Mouse (Mus musculus): Measurements from ENCODE around the gene Prl2b1.

Gene Prl2b1

DNA sequence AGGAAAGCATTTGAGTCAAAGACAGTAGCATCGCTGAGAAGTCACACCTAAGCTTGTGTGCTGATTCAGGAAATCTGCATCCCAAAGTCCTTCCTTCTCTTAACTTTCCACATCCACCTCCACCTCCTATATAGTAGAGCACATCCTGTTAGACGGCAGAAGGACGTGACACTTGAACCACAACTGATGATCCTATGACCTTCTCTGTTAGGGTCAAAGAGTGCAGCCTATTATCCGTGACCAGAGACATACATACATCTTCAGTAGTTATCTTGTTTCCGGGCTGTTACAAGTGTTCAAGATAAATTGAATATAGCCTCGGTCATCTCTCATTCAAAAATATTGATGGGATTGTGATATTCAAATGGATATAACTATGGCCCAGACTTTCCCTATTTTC lies at the start of gene Prl2b1:
Gene Prl2b1, minus strand, starts transcription at position 101 of the 400 bp plus-strand sequence.
- no peak for DNase-seq (ENCODE audit: low spot score)

DNA sequence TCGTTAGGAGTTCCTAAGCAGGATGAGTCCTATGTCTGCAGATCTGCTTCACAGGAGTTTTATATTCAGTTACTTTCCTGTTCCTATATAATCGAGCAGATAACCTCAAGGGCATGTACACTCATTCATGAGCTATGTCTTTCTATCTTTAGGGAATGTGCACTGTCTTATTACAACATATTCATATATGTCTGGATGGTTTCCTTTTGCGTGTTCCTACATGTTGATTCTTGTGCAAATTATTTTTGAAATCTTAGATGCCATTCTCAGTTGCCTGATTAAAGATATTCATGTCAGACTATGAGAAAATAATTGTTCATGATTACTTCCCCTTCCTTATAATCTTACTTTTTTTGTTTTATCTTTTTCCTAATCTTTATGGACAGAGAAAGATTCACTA lies 47.9 kb upstream of the Prl2b1 start, which contains the start of gene Prl8a6:
Gene Prl8a6, minus strand, starts transcription at position 101 of the 400 bp plus-strand sequence.
- DNase-seq (ENCODE audit: low spot score), result no peak

DNA sequence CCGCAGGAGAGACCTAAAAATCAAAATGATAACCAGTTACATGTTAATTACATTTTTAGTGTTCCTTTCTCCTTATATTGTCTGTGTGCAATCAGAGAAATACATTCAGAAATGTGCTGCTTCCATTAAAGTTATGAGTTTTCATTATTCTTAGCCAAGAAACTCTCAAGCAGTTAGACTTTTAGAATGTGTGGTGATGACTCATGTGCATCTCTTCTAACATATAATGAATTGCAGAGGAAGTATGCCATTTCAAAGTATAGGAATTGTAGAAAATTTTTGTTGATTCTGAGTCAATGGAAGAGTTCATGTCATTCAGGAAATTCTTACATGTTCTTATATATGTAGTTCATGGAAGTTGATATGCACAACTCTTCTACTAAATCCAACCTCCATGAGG lies 42.5 kb upstream of the Prl2b1 start:
- no peak for DNase-seq (ENCODE audit: low spot score)

DNA sequence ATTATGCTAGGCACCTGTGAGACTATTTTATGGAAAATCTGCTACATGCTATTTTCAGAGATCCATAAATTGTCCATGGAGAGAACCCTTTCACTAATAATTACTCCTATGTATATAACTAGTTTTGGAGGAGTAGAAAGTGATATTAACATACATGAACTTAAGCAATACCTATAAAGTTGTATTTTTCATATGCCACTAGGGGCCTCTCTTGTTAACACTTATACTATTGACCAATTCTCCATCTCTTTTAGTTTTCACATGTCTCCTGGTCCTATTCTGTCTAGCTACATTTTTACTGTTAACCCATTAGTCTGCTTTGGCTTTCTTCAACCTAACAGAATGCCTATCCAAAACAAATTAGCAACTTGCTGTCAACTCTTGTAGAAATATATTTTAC lies 23.0 kb upstream of the Prl2b1 start:
- DNase-seq (ENCODE audit: low spot score), result no peak

DNA sequence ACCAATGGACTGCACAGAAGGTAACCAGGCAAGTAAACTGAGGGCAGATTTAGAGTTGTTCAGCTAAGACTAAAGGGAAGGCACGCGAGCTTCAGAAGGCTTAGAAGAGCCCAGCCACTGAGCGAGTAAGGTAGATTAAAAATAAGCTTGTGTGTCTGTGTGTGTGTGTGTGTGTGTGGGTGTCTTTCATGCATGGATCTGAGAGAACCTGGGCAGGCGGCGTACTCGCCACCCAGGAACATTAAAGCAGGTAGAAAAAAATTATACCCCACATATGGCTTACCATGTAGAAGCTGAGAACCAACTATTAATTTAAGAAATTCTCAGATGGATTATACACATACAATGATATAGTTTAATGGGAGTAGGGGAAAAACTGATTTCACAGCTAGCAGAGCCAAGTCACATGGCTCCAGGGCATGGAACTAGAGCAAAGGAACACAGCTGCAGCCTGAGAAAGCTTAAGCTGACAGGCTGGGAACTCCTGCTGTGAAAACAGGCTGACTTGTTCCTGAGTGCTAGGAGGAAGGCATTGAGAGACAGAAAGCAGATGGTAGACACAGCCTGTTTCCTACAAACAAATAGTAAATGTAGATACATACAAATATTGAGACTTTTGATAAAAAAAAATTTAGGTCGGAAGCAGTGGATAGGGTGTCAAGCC lies 8.5 kb upstream of the Prl2b1 start:
- no peak for DNase-seq (ENCODE audit: low spot score)

DNA sequence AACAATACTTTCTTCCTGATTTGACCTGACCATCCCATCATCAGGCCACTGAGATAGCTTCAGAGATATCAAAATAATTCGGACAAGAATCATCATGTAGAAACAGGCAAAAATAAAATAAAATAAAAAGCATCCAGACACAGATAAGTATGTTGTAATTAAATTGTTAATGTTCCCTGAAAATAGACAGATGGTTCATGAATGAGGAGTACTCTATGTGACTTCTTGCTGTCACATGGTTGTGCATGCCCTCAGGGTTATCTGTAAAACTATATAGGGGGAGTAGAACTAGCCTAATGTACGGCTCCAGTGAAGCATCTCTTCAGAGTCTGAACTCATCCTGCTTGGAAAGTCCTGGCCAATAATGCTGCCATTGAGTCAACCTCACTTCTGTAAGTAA lies 45.3 kb downstream of the Prl2b1 start, which contains the start of gene Prl8a2:
Gene Prl8a2, plus strand, starts transcription at position 301 of the 400 bp plus-strand sequence.
- DNase-seq (ENCODE audit: low spot score), result no peak

DNA sequence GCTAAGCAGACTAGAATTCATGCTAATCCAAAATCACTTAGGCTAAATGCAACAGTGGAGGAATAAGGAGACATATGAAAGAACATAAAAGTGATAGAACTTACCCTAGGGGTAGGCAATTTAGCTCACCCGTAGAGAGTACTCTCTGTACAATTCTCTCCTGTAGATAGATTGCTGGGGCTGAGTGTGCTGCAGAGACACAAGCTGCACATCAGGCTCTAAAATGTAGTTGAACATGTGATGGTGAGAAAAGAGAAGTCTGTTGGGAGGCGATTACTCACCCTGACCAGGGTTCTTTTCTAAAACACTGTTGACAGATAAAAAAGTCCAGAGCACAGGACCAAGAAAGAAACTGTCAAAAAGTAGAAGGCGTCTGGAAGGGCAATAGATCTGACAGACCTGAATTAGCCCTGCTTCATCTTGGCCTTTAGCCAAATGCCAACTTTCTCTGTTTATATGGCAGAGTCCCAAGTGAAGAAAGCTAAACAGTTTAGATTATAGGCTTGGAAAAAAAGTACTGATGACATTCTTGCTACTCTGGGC lies 47.8 kb downstream of the Prl2b1 start:
- DNase-seq (ENCODE audit: low spot score), result peak; percentile 61

DNA sequence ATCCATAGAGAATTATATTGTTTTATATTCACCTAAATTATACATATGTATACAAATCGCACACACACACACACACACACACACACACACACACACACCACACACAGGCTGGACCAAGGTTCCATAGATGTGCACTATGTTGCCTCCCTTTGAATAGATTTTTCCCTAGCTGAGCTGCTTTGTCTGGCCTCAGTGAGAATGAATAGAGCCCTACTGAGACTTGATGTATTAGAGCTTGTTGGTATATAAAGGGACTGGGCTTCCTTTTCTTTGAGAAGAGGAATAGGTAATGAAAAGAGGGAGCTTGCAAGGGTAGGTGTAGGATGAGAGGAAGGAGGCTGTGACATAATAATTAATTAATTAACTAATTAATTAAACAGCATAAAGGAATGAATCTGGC lies 55.7 kb downstream of the Prl2b1 start:
- DNase-seq (ENCODE audit: low spot score), result no peak
